Mouse (Mus musculus): ENCODE measurements at regions not wholly inside any gene's neighbourhood (a gene's known extent, or its start where the extent isn't known, plus 50 kb on each side); places are given as distances from the start of the nearest gene placed in this dataset.

DNA sequence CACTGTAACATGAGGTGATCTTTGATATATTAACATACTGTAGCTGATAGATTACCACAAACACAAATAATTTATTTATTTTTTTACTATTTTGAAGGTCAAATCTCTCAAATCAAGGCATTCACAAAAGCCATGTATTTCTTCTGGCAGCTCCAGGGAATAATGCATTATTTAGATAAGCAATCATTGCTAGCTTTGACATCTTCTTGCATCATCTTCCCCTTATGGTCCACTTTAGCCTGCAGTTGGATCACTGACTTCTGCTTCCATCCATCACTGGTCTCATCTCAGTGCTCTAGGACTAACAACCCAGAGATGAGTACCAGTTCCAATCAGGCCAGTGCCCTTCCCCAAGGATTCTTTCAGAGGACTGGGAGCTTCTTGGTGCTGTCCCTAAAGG is 95.3 kb upstream of the Actbl2 start:
- no peak for DNase-seq (ENCODE audit: low spot score)

DNA sequence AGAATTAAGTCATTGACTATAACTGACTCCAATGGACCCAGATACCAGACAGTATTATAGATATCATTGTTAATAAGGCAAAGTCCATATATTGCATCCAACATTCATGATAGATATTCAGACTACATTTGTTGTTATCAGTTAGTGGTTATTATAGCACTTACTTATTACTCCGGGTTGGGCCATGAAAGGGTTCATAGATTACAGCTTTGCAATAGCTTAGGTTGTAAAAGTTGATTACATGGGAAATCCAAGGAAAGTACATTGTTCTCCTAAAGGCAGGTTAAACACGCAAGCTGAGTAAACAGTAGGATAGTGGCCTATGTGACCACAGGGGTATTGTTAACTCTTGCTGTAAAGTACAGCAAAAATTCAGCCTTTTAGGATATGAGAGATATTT is 89.3 kb upstream of the Actbl2 start:
- no peak for DNase-seq (ENCODE audit: low spot score)

DNA sequence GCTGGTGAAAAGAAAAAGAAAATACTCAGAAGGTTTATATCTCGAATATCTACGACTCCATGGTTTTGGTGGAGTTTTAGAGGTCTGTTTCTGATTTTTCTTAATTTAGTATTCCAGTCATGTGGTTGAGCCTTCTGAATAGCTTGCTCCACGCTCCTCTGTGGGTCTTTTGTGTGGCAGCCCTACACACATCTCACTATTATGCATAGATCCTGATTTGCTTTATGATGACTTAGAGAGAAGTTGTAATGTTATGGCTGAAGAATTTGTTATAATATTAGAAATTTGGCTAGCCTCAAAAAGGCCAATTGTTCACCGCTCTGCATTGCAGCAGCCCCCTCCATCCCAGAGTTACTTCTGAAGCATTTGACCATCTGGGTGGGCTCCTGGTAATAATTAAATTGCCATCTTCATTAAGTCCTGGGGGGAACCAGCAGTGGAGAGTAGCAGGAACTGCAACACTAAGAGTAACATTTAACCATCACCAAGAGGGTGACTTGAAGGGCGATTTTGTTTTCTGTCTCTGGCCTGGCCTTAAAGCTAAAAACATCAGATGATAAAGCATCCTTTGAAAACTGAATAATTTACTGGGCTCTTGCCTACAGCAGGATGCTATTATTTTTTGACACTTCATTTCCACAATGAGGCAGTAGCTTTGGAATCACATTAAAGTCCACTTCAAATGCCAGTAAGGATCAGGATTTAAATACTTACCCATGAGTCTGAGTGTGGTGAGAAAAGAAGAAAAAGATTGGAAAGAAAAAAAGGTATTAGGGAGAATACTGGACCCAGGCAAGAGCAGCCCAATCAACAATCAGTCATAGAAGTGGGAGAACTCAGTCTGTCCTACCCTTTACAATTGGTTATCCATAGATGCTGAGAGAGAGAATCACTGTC is 84.3 kb upstream of the Actbl2 start:
- DNase-seq (ENCODE audit: low spot score): no peak

DNA sequence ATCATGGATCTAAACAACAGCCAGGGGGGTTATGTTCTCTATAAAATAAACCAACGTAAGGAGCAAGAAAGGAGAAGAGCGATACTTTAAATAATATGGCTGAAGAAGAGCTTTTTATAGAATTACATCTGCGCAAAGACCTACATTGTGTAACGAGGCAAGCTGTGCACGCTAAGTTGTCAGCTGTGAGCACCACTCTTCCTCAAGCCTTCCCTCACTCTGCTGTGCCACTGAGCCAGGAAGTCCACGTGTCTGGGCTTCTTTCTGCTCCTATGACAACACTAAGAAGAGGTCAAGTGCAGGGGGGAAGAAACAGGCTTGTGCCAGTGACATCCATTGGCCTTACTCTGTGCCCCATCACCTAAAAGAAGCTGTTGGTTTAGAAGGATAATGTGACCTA is 75.6 kb upstream of the Actbl2 start:
- DNase-seq (ENCODE audit: low spot score): no peak

DNA sequence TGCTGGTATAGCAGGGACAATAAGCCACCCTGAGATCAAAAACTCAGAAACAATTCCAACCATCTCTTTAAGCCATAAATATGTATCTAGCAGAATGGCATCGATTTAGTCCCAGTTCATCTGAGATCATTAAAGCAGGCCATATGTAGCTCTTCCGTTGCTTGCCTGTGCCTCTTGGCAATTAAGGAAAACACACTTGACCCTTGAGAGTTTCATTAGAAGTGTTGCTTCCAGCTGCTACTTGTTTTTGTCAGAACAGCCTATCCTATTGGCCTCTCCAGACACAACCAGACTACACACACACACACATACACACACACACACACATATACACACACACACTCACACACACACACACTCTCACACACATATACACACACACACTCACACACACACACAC is 71.5 kb upstream of the Actbl2 start:
- no peak for DNase-seq (ENCODE audit: low spot score)

DNA sequence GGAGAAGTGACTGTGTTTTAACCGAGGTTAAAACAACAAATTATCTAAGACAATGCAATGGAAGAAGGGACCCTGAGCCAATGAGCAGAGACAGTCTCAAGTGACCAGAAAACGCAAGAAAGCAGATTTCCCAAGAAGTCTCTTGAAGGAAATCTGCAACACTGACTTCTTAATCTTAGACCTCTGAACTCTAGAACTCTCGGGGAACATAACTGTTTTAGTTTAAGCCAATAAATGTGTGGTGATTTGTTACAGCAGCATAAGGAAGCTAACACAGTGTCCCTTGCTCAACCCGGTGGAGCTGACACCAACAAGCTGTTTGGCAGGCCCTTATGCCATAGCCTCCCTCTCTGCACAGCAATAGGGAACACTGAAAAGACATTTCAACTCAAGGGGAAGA is 69.0 kb upstream of the Actbl2 start:
- peak; percentile 29 for DNase-seq (ENCODE audit: low spot score)

DNA sequence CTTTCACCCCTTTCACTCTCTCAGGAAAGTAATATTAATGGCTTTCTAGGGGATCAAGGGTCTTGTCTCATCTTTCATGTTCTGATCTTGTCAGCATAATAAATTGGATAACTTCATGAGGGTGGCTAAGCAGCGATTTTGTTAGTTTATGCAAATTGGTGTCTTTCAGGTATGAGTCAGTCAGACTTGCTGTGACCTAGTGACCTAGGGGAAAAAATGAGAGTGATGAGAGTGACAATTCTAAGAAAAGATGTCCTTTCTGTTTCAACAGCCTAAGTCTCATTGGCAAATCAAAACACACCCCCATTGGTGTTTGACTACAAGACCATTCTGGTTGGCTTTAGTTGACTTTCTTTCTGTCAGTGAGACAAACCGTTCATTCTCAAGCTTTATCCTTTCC is 68.0 kb upstream of the Actbl2 start:
- no peak for DNase-seq (ENCODE audit: low spot score)

DNA sequence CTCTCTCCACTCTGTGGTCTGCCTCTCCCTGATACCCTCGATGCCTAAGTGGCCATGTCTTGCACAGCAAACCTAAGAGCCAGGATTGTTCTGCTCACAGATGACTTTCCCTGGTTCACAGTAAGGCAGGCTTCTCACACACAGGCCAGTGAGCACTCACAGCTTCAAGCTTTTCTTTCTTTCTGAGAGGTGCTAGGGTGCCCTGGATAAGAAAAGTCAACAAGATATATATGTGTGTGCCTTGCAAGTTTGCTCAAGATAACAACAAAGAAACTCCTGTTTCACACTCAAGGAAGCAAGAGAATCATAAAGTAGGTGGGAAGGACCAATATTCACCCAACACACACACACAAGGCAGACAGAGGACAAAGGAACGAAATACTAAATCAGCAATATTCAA is 60.9 kb upstream of the Actbl2 start:
- no peak for DNase-seq (ENCODE audit: low spot score)

DNA sequence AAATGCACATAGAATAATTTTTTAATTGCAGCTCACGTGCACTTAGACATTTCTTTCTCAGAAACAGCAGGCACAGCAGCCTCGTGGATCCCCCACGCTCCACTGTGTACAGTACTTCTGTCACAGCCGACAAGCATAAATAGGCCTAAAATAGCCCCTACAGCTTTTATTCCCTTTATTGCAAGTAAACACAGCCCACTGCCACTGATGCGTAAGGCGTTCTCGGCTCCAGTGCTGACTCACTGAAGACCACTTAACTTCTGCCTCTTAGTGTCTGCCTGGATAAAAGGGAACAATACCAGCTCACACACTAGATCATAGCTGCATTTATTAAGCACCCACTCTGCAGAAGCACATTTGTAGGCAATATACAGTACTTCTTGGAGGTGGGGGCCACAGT is 60.5 kb upstream of the Actbl2 start:
- no peak for DNase-seq (ENCODE audit: low spot score)

DNA sequence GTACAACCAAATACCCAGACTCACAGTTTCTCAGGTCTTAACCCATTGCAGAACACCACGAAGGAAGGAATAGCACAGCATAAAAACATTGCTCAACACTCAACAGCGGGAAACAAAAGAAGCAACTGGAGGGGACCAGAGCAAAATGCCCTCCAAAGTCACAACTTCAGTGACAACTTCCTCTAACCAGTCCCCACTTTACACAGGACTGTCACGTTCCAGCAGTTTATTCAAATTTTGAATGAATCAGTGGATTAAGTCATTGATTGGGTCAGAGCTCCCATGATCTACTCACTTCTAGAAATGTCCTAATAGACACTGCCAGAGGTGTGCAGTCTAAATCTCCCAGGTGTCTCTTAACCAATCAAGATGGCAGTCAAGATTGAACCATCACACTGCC is 53.3 kb upstream of the Actbl2 start:
- no peak for DNase-seq (ENCODE audit: low spot score)

DNA sequence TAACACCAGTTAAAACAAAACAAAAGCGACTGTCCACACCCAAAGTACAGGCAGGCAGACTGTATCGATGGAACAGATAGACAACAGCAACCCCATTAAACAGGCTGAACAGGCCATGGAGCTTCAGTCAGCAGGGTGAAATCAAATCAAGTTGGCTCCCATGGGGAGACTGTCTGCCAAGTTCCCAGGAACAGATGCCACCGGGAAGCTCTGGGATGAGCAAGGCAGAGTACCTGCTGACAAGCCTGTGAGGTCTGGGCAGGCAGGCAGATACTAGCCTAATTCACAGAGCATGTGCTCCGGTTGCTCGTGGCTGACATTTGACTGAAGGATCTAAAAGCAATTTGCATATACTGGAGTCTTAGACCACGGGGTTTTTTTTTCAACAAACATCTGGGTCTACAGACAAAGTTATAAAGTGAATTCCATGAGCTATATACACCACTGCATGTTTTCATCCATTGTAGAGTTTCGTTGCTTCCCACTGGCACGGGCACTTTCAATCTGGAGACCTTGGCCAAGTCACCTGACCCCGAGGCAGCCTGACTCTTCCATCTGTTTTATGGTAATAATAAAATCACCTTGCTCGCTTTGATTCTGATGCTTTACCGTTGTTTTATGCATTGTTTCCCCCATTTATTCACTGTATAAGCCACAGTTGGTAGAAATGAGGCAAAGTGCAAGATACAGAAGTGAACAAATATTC is 50.1 kb upstream of the Actbl2 start:
- DNase-seq (ENCODE audit: low spot score): no peak

All from lung, postnatal 25 days (tissue).